Mouse (Mus musculus) heart, postnatal 0 days (tissue): ENCODE data around the gene Vcan. TPM values are rescaled to one million over a fixed set of nuclear protein-coding genes. Genes with fewer than 3 reads are reported as not detected.
A peak's percentile ranks its signal among the peaks of the same experiment; 100 is the strongest.

Source experiments
- ATAC-seq: fragments of 200-750 bp; cut with Nextera tagmentation; 2 replicates; pipeline ENCODE4 v1.8.0; 2017; ENCODE audit warnings: low read depth, moderate number of reproducible peaks, moderate library complexity; ENCODE audit not compliant: insufficient read depth
- DNase-seq: peaks from one replicate; pipeline ENCODE4 v3.0.0-alpha.2; 2016; ENCODE audit warnings: low spot score
- H3K27ac ChIP-seq: fragments of 300-500 bp; sonication (generic); 2 replicates; pipeline ENCODE4 v1.5.1; 2014; ENCODE audit warnings: low read depth, mild to moderate bottlenecking
- H3K27me3 ChIP-seq: fragments of 300-500 bp; sonication (generic); 2 replicates; pipeline ENCODE4 v1.6.1; 2014; ENCODE audit warnings: low read length, mixed read lengths; ENCODE audit not compliant: control insufficient read depth, insufficient read depth
- H3K36me3 ChIP-seq: fragments of 300-500 bp; sonication (generic); replicated peaks from 2 replicates; pipeline ENCODE4 v1.6.1; 2014; ENCODE audit warnings: low read length, mixed read lengths; ENCODE audit not compliant: control insufficient read depth, insufficient read depth
- H3K4me1 ChIP-seq: fragments of 300-500 bp; sonication (generic); 2 replicates; pipeline ENCODE4 v1.6.1; 2014; ENCODE audit warnings: antibody characterized with exemption; ENCODE audit not compliant: control insufficient read depth, insufficient read depth
- H3K4me2 ChIP-seq: fragments of 300-500 bp; sonication (generic); 2 replicates; pipeline ENCODE4 v1.6.1; 2014; ENCODE audit warnings: low read depth, mild to moderate bottlenecking, low read length, moderate library complexity
- H3K4me3 ChIP-seq: fragments of 300-500 bp; sonication (generic); 2 replicates; pipeline ENCODE4 v1.5.1; 2014; ENCODE audit warnings: low read depth, low read length
- H3K9ac ChIP-seq: fragments of 300-500 bp; sonication (generic); replicated peaks from 2 replicates; pipeline ENCODE4 v1.6.1; 2014; ENCODE audit warnings: low read depth, low read length, mixed read lengths
- H3K9me3 ChIP-seq: fragments of 300-500 bp; sonication (generic); replicated peaks from 2 replicates; pipeline ENCODE4 v1.6.1; 2016; ENCODE audit warnings: low read length; ENCODE audit not compliant: control insufficient read depth
- CTCF ChIP-seq: IDR thresholded peaks from 2 replicates; pipeline ENCODE4 v1.5.1; 2016; ENCODE audit warnings: antibody characterized with exemption, control low read depth, low read depth
- EP300 ChIP-seq: IDR thresholded peaks from 2 replicates; pipeline ENCODE4 v1.6.1; 2016; ENCODE audit warnings: antibody characterized with exemption, low read depth
- WGBS: fragments of 180-500 bp; shearing (Covaris S2); extraction: QIAGEN DNeasy Blood & Tissue Kit; methylation state at CpG from one replicate; pipeline ENCODE4 v1.1.7; 2014; 5-methylcytosine and 5-hydroxymethylcytosine counted together
- polyA plus RNA-seq: library from polyadenylated mRNA; unstranded; fragments of >200 nt; fragmentation: Nextera tagmentation; extraction: Ambion mirVana; gene quantifications from 2 replicates; pipeline ENCODE4 v1.2.1, GENCODE M21; 2015
- total RNA-seq: library from RNA; depleted of rRNA; stranded (reverse); fragments of >200 nt; gene quantifications from 2 replicates; pipeline ENCODE4 v1.2.3, GENCODE M21; 2014; ENCODE audit warnings: low replicate concordance

Gene Vcan
- total and polyA plus RNA-seq, 2 experiments from 2014 or later: 14.7 to 41.4 TPM

DNA sequence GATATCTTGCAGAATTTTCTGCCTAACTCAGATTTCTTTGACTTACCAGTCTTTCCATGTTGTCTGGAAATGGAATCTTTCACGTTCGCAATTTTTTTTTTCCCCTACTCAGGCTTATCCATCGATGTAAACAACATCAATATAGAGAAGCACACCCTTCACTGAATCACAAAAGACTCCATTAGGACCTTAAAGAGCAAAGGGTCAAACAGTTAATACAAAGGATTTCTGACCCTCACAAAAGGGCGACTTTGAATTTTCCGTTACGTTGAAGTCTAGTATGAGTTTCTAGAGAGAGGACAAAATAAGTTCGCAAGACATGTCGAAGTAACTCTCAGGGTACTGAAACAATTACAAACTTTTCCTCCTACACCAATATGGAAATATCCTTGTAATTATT lies 892 bp upstream of the Vcan start:
- peak overlapping the region; percentile 66 for H3K4me3 ChIP-seq
- H3K9ac ChIP-seq: 0 out of 2 replicates have a peak overlapping the region, but pooled peaks have one; percentile 49
- no peaks in the 10 kb centered on the region for H3K9me3 ChIP-seq
- DNase-seq: no peak
- H3K4me2 ChIP-seq: peak overlapping the region; percentile 88
- peaks cover 12% of the 10 kb centered on the region for H3K4me1 ChIP-seq
- no peak for TF ChIP-seq EP300
- TF ChIP-seq CTCF: no peak
- ATAC-seq: no peak
- H3K27me3 ChIP-seq: no peaks in the 10 kb centered on the region
- 48% methylated on average over 8 of the region's 8 CpGs for WGBS
- no peak overlapping the region for H3K27ac ChIP-seq
- H3K36me3 ChIP-seq: no peaks in the 10 kb centered on the region

DNA sequence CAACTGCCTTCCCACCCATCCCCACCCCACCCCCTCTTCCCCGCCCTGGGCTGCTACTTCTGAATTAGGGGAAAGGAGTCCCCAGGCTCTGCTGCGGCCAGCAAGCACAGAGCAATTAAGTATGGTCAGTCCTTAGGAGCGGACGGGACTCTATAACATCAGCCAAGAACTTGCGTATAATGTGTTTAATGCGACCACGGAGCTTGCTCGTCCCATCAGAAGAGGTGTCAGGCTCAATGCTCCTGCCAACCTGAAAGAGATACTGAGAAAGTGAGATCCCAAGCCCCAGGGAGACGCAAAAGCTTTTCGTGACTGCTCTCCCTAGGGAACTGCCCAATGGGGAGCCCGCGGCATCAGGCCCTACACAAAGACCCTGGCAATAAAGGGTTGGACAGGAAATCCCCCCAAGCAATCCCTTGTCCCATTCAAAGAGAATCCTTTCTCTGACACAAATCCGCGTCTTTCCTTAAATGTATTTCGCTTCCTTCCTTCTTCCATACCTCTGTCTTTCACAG lies 434 bp upstream of the Vcan start:
- Histone ChIP-seq H3K36me3 (no peaks in the 10 kb centered on the region), H3K4me2 (peak overlapping the region; percentile 88), H3K4me3 (peak overlapping the region; percentile 66), H3K9ac (peak overlapping the region; percentile 49), H3K27ac (peak overlapping the region; percentile 87), H3K9me3 (no peaks in the 10 kb centered on the region), H3K4me1 (peaks cover 12% of the 10 kb centered on the region), H3K27me3 (no peaks in the 10 kb centered on the region)
- DNase-seq (no peak), ATAC-seq (no peak)
- TF ChIP-seq CTCF: no peak
- no peak for TF ChIP-seq EP300
- 8% methylated on average over 15 of the region's 15 CpGs for WGBS

DNA sequence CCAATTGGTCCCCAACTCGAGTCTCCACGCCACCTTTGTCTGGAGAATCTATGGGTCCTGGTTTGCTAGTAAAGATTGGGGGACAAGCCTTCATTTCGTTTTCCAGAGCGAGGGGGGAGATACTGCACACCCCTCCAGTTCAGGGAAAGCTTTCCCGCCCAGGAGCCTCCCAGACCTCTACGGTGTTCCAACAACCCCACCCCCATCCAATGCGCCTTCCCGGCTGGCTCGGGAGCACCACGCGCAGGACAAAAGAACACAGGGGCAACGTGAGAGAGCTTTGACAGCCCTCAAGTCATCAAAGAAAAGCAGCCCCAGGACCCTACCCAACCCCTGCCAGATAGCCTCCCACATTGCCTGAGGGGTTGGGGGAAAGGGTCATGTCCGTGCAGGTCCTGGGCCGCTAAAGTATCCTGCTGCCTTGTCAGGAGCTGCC lies 1.2 kb downstream of the Vcan start:
- Histone ChIP-seq H3K4me1 (peaks cover 6% of the 10 kb centered on the region; the same call in 1 of the 2 replicates), H3K9ac (peak overlapping the region; percentile 49), H3K9me3 (no peaks in the 10 kb centered on the region), H3K27me3 (no peaks in the 10 kb centered on the region), H3K36me3 (no peaks in the 10 kb centered on the region), H3K4me2 (peak overlapping the region; percentile 88), H3K27ac (peak overlapping the region; percentile 87), H3K4me3 (peak overlapping the region; percentile 66)
- ATAC-seq (no peak), DNase-seq (peak; percentile 41)
- TF ChIP-seq EP300 (no peak), CTCF (no peak)
- under 1% methylated on average over 14 of the region's 14 CpGs for WGBS

DNA sequence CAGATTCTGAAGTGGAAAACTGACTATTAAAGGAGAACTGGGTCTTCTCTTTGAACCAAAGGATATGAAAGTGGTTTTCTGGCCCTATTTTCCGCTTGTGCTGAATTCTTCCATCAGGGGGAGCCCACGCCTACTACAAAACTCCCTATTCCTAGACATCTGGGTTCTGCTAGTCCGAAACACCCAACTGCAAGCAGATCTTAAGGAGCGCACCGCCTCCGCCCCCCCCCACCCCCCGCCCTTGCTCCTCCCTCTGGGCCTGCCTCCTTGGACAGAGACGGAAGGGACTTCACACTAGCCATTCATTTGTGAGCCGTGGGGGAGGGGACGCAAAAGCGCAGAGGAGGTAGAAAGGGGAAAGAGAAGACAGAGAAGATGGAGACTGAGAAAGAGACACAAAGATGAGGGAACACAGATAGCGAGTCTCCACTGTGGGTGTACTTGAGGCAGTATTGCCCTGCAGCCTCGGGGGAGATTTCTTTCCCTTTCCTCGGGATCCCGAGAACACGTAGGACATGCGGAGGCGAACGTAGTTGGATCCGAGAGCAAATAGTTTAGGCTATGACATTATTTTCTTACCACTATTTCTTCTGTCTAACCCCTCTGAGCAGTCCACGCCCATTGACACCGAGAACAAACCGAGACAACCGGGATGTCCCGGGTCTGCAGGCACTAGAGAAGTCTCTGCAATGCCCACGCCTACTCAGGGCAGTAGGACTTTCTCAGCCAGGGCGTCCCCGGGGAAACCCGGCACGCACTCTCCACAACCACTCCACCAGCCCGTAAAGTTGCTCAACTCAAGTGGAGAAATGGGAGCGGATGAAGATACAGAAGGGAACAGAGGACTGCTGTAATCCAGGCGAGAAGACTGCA lies 1.8 kb downstream of the Vcan start:
- DNase-seq (peak; percentile 89), ATAC-seq (peak; percentile 74)
- peak; percentile 57 for TF ChIP-seq CTCF
- no peak; the same call in 1 of the 2 replicates for TF ChIP-seq EP300
- H3K27ac ChIP-seq: peak overlapping the region; percentile 87
- H3K27me3 ChIP-seq: no peaks in the 10 kb centered on the region
- peak overlapping the region; percentile 49 for H3K9ac ChIP-seq
- H3K4me2 ChIP-seq: peak overlapping the region; percentile 88
- WGBS: under 1% methylated on average over 33 of the region's 33 CpGs
- peaks cover 6% of the 10 kb centered on the region; the same call in 1 of the 2 replicates for H3K4me1 ChIP-seq
- no peaks in the 10 kb centered on the region for H3K9me3 ChIP-seq
- H3K36me3 ChIP-seq: no peaks in the 10 kb centered on the region
- peak overlapping the region; percentile 66 for H3K4me3 ChIP-seq

DNA sequence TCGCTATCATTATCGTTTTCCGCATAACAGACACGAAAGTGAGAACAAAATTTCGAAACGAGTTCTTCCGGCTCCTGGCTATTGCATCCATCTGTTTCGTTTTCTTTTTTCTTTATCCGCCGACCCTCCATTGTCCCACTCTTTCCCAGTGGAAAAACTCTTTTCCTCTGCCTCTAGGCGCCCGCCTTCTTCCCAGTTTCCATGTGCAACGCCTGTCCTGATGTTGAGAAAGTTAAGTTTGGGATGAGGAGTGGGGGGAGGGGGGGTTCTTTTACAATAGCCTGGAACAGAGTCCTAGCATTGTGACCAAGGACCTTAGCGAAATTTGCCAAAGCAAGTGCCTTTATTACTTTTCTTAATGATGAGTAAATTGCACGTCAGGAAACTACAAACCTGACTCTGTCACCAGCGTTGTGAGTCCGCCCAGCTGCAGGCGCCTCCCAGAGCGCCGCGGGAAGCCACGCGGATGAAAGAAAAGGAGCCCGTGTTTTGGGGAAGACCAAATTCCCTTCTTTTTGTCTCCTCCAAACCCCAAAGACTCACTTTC lies 2.5 kb downstream of the Vcan start:
- Histone ChIP-seq H3K27ac (peak overlapping the region; percentile 87), H3K27me3 (no peaks in the 10 kb centered on the region), H3K9ac (peak overlapping the region; percentile 49), H3K4me2 (peak overlapping the region; percentile 88), H3K4me3 (peak overlapping the region; percentile 66), H3K9me3 (no peaks in the 10 kb centered on the region), H3K4me1 (peaks cover 6% of the 10 kb centered on the region; the same call in 1 of the 2 replicates), H3K36me3 (no peaks in the 10 kb centered on the region)
- ATAC-seq (0 out of 2 replicates have a peak, but pooled peaks have one; percentile 20), DNase-seq (no peak)
- under 1% methylated on average over 24 of the region's 24 CpGs for WGBS
- TF ChIP-seq EP300 (no peak), CTCF (no peak)
